Mouse (Mus musculus) thymus, postnatal 14 days (tissue): ENCODE results near the gene Perp.

Experiments used
- DNase-seq: peaks from one replicate; pipeline ENCODE4 v3.0.0; 2021

The Perp gene

GRCm38 (mm10) chr10:18864753-18865152 lies 19.9 kb downstream of the Perp start:
- no peak for DNase-seq

- DNase-seq: no peak
Observed at GRCm38 (mm10) chr10:18870990-18871389, 26.2 kb downstream of the Perp start.

- no peak for DNase-seq
Observed at GRCm38 (mm10) chr10:18876211-18876610, 31.4 kb downstream of the Perp start.

GRCm38 (mm10) chr10:18878111-18878510 lies 33.3 kb downstream of the Perp start:
- DNase-seq: no peak

GRCm38 (mm10) chr10:18879160-18879559 lies 34.3 kb downstream of the Perp start:
- DNase-seq: no peak

DNA sequence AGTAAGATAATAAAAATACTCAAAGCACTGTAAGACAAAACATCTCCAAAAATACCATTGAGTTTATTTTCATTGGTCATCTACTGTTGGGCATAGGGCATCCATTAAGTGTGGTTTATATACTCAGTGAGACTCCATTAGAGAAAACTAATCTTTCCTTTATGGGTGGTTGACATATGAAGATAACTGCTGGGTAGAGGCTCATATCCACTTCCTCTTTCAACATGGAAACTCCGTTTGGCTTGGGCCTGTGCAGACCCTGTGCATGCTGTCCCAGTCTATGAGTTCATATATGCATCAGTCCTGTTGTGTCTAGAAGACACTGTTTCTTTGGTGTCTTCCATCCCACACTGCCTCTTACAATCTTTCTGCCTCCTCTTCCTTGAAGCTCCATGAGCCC lies 34.9 kb downstream of the Perp start:
- no peak for DNase-seq

DNA sequence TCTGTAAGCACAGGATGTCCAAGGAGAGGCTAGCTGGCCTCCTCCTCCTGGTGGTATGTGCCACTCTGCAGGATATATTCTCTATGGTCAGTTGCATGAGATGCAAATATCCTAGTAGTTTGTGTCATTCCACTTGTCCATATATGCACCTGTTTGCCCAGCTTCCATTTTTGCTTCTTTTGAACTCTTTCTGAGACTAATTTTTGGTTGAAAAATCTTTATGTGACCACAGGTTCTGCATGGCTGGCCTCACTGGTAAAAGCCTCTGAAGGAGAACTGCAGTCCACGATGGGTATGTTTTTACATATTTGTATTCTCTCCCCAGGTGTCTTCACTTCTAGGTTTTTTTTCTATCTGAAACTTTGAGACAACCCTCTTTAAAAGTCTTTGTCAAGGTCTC lies 37.4 kb downstream of the Perp start:
- no peak for DNase-seq

DNA sequence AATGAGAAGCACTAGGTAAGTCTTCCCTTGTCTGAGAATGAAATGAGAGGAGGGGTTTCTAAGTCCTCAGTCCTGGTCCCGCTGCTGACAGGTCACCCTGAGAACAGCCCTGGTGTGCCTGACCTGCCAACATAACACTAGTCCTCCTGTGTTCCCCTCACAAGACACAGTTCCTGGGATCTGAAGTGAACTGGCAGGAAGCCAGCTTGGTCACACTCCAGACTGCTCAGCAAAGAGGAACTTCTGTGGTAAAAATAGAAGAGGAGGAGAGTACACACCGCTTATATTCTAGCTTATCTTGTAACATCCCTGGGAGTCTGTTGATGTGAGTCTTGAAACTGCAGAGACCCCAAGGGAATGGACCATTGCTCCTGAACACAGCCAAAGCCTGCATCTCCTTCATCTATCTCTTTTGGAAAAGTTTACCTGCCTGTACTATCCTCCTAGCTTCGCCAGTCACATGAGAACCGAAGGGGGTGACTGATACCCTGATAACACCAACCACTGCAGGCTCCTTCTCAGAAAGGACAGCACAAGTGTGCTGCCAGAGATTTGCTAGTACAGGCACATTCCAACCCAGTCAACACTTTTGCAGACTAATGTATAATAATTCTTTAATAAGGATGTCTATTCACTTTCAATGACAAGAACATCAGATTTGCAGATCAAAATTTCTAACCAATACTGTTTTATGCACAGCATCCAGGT lies 42.3 kb downstream of the Perp start:
- no peak for DNase-seq

DNA sequence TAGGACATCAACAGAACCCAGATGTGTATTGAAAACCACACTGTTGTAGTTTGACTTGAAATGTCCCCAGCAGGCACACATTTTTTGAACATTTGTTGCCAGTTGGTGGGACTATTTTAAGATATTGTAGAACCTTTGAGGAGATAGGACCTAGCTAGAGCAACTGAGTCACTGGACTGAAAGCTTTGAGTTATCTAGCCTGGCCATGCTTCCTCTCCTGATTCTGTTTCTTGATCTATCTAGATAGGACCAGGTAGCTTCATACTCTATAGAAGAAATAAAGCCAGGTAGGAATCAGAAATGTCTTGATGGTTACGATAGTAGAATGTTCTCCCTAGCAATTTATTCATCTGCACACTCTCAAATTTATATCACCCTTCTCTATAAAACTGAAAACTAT lies 43.9 kb downstream of the Perp start:
- no peak for DNase-seq

GRCm38 (mm10) chr10:18889255-18889654 lies 44.4 kb downstream of the Perp start:
- DNase-seq: no peak

DNA sequence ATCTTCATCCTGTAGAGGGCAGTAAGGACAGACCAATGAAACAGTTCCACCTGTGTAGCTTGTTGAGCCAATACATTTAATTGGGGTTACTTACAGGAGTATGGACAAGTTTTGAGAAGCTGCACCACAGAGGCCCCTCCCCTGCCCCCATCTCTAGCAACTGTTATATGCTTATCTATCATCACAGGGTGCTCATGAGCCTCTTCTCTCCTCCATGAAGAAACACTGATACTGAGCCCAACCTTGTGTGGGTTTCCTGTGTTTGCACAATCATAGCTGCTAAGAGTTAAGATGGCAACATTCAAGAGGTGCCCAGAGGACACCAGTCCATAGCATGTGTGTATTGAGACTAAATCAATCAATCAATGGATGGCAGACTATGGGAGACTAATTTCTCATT lies 46.3 kb downstream of the Perp start:
- DNase-seq: no peak

- no peak for DNase-seq
Observed at GRCm38 (mm10) chr10:18892102-18892501, 47.3 kb downstream of the Perp start.

- no peak for DNase-seq
Observed at GRCm38 (mm10) chr10:18894259-18895166, 49.7 kb downstream of the Perp start.

- DNase-seq: peak; percentile 68
Observed at GRCm38 (mm10) chr10:18904108-18904507, 59.3 kb downstream of the Perp start.
